Mouse (Mus musculus) granulocyte monocyte progenitor cell, adult 5-6 weeks (primary cell): ENCODE results near the gene Pou4f1. TPM values are rescaled to one million over a fixed set of nuclear protein-coding genes. Genes with fewer than 3 reads are reported as not detected.

Experiments used
- ATAC-seq: replicated peaks from 2 replicates; pipeline ENCODE4 v1.8.0; 2016; ENCODE audit warnings: mild to moderate bottlenecking, moderate TSS enrichment, inconsistent platforms; ENCODE audit not compliant: poor library complexity, severe bottlenecking
- total RNA-seq, 2 experiments: library from RNA; stranded (forward) in 1 of 2; stranded (reverse) in 1 of 2; fragments of 200-712, 200-1000 nt in 1 of 2; fragments of >200 nt in 1 of 2; fragmentation: Nextera tagmentation in 1 of 2; gene quantifications; 2 replicates each; pipeline ENCODE4 v1.2.3; 2014 to 2017

Pou4f1 gene
- total RNA-seq, 2 experiments from 2014 or later = 1.4 TPM; not detected in 1

GRCm38 (mm10) chr14:104457966-104458710 is 9.7 kb downstream of the Pou4f1 start:
- no peak for ATAC-seq

- ATAC-seq = no peak
Measured at GRCm38 (mm10) chr14:104456976-104457375, 10.8 kb downstream of the Pou4f1 start.

- peak; percentile 90 for ATAC-seq
Measured at GRCm38 (mm10) chr14:104453824-104454223, 14.0 kb downstream of the Pou4f1 start.

GRCm38 (mm10) chr14:104434293-104434692 is 33.5 kb downstream of the Pou4f1 start:
- ATAC-seq = peak; percentile 42

GRCm38 (mm10) chr14:104430819-104431218 is 37.0 kb downstream of the Pou4f1 start:
- no peak for ATAC-seq

GRCm38 (mm10) chr14:104423688-104424470 is 43.9 kb downstream of the Pou4f1 start:
- no peak for ATAC-seq

Other genes with a start within 250 kb of the Pou4f1 start
- gene Rnf219, start 54.6 kb upstream of the Pou4f1 start, total RNA-seq (2014; fragmentation: Nextera tagmentation) = 18.5 and 21.2 TPM in 2 replicates
- 31.6 and 40.7 TPM in 2 replicates for gene Rnf219, start 54.6 kb upstream of the Pou4f1 start, total RNA-seq (2017)